Mouse (Mus musculus) right cerebral cortex, adult 18-20 months (tissue): Measurements from ENCODE around the gene Usp21.
A peak's percentile ranks its signal among the peaks of the same experiment; 100 is the strongest.

Experiments used
- DNase-seq: peaks from one replicate; pipeline ENCODE4 v3.0.0; 2022; ENCODE audit warnings: mixed read lengths

Gene Usp21

DNA sequence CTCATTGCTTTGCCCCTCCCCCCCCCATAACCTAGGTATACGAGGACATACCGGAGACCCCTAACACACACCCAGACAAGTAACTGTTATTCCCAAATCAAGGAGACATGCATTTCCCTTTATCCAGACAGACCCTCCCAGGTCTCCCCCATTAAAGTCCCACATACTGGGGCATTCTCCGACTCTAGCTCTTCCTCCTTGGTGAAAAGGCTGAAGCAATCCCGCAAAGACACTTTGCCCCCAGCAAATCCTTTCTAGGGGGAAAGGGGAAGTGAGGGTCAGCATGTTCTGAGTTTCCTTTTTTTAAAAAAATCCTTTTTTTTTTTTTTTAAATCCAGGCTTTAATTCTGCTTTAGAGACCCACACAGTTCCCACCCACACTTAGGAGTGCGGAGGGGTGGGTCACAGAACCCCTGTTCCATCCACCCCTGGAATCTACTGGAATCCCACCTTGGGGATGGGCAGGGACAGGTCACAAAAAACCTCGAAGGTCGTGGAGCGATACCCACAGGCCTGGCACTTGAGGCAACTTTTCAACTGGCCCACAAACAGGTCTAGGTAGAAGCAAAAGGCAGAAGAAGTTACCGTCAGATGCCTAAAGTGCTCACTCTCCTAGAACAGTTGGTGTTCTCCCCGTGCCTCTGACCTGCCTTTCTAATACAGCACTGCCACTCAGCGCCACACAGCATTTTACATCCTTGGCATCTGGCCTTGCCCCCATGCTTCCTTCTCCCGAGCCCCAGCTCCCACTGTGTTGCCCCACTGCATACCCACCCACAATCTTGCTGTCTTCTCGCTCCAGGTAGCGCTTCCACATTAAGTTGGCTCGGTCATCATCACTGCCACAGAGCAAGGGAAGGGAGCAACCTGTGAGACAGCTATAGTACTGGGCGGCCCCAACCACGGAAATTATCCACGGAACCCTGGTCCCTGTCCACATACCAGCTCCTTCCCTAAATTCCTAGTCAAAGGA, 4.3 kb downstream of the Usp21 start:
- DNase-seq = no peak

DNA sequence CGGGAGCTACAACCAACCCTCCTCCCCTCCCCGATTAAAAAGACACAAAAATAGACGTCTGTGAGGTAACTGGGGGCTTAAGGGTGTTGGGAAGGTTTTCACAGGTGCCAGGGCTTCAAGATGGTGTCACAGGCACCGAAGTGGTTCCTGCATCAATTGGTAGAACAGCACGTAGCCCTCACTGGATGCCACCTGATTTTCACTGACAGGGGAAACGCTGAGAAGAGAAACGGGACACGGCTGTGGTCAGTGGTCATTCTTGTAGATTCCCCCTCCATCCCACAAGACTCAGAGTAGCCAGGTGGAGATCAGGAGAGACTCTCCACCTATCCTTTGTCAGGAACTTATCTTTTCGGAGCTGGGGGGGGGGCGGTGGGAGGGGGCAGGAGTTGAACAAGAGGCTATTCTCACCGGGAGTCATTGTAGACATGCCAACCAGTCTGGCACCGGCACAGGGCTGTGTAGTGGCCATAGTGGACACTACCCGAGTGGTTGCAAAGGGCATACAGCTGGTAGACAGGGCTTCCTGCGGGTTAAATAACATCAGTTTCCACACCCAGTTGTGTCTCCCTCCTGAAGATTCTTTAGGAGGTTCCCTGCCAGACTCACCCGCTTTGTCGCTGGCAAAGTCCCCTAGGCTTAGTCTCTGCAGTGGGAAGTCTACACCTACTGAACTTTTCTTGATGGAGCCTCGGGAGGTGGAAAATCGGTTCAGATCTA, 5.5 kb downstream of the Usp21 start:
- no peak for DNase-seq

DNA sequence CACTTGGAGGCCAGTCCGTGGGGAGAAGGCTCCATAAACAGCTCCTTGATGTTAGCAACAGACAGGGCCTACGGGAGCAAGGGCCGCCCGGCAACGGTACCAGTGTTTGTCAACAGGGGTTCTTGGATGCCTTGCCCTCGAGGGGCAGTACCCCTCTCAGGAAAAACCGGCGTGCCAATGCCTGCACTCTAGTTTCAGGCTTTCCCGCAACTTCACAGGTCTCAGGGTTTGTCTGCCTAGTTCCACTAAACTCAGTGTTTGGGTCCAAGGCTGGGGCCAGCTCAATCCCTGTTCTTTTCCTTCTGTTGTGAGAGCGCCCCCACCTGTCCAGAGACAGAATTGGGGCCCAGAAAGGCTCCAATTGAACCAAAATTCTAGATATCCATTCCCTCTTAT, 6.3 kb downstream of the Usp21 start:
- peak; percentile 78 for DNase-seq

DNA sequence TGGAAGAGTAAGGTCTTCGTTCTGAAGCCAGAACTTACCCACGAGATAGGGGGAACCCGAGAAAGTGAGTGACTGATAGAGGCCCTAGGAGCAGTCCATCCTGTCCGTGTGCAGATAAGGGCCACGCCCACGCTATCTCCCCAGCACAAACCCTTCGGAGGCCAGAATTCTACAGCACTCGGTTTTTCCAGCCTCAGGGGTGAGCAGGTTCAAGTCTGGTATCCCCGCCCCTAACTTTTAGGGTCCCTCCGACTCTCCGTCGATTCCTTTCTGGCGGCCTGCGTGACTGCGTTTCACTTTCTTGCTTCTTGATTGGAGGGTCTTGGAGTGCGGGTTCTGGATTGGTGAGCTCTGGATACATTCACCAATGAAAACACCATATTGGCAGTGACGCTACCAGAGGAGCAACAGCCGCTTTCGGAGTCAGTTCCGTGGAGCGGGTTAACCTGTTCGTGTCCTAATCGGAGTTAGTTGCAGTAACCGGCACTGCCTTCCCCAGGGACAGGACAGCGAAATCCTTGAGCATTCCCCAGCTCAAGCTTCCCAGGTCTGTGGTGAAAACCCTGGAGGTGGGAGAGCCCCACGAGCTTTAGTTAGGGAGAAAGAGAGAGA, 6.8 kb downstream of the Usp21 start, which contains the start of gene Ppox:
Ppox (minus strand) TSS at position 271 of the 612 bp plus-strand sequence.
- DNase-seq = peak; percentile 97

DNA sequence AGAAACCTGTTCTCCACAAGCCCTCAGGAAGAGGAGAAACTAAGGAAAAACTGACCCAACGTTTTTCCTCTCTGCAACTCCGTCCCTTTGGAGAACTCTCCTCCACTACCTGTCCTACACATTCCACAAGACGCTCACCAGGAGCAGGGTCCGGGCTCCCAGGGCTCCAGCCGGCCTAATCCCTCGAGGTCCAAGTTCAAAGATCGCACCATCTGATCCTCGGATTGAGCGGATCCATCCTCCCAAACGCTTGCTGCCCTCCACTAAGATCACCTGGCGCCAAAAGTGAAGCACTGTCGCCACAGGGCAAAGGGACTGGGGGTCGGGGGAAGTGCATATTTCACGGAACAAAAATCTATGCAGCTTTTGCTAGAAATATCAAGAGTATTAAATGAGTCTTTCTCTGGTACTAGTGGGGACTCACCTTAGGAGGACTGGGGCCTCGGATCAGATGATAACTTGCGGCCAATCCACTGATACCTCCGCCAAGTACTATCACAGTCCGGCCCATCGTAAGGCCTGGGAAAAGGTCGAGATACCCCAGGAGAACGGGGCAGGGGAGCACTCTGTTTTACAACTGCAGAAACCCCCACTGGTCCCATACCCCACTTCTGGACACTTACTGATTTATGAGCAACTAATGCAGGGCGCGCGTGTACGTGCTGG, 7.4 kb downstream of the Usp21 start:
- DNase-seq = no peak

DNA sequence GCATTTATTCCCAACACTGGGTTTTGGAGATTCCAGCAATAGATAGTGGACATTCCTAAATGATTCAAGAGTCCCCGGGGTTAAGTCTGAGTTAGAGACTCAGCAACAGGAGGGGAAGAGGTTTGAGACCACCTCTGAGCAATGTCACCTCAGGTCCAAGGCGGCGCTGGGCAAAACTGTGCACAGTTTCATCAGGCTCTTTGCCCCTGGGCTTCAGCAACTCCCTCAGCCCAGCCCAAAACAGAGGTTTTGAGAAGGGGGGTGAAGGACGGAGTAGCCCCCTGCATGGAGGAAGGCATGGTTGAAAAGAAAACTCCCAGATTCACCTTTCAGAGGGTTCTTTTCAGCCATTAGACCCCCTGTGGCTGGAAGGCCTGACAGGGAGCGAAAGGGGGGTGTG, 8.1 kb downstream of the Usp21 start:
- DNase-seq = no peak

DNA sequence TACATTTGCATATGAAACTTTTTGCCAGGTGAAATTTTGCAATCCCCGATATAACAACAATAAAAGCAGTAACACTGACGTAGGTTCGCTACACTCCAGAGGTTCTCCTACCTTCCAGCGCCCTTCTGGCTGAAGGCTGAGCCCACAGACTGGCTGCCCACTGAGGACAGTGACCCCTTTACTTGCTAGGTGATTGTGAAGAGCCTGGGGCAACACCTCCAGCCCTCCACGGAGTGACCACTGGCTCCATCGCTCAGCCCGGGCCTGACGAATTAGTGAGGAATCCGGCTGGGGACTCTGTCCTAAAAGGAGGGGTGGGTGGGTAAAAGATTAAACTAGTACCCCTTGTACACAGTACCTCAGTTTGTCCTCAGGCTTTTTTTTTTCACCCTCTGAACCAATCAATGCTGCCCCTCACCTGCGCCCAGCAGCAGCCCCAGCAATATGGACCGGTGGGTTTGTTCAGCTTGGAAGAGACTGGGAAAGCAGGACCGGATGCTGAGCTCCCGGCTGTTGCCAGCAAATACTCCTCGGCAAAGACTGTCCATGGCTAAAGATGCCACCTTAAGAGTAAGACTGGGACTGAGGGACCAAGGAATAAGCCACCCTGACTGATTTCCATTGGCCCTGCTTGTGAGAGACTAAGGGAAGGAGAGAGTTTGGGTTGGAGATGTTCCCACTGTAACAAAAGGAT, 8.6 kb downstream of the Usp21 start:
- no peak for DNase-seq

DNA sequence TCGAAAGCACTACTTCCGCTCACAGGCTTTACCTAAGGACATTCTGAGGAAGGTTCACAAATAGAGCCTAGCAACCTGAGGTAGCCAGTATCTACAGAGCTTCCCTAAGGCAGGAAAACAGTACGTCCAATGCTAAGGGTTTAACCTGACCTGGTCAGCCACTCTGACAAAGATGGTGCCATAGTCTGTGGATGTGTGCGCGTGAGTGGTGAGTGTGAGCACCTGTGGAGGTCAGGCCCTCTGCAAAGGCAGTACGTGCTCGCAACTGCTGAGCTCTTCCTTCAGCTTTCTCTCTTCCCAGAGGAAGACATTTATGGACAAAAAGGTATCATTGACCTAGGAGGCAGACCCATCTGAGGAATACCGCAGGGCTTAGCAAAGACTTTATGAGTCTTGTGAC, 9.4 kb downstream of the Usp21 start:
- DNase-seq = no peak

DNA sequence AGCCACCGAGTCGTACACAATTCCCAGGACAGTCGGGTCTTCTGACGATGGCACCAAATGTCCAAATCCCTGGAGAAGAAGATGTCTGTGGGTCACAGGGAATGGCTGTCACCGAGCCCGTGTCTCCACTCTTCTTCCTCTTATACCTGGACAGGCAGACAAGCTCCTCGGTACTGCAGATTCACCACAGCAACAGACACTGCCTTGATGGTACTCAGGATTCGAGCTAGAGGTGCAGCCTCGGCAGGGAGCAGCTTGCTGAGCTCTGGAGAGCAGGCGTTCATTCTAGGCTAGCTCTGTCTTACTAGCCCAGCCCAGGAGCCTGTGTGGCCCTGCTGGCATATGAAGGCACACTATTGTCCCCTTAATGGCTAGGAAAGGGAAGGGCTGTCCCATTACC, 10.1 kb downstream of the Usp21 start:
- DNase-seq = no peak

DNA sequence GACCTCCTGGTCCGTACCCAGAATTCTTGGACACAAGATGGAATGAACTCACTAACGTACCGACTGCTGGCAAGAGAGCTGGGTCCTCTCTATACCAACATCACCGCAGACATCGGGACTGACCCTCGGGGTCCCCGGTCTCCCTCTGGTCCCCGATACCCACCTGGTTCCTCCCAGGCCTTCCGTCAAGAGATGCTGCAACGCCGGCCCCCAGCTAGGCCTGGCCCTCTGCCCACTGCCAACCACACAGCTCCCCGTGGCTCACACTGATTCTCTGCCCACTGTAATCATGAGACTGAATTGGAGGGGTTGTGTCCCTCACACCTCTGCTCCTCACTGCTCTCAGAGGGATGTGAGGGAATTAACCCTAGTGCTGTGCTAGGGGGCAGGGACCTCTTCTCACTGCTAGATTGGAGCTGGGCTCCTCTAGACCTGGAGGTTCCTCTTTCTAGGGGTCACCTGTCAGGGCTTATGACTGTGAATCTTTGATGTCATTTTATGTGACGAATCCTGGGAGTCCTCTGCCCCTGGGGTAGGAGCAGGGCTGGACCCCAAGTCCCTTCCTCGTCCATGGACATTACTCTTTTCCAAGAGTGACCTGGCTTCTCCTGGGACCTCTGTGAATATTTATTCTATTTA, 11.6 kb downstream of the Usp21 start:
- no peak for DNase-seq

DNA sequence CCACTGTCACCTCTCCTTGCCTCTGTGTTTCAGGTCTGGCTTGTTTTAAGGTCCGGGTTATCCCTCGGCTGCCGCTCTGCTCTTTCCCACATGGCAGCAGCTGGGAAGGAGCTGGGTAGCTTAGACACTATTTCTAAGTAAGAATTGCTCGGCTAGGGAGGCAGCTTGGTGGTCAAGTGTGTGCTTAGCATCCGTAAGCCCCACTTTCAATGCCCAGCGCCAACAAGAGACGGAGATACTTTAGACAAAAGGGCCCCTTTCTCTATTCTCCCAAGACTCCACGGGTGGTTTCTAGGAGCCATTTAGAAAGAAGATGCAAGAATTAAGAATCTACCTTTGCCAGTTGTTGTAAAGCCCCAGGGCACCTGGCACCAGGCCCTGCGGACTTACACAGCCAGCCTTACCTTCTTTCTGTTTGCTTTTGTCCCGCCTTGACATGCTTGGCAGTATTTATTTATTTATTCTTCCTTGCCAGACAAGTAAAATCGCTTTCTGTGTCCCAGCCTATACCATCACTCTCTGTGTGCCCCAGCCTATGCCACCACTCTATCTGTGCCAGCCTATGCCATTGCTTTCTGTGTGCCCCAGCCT, 12.6 kb downstream of the Usp21 start:
- no peak for DNase-seq

DNA sequence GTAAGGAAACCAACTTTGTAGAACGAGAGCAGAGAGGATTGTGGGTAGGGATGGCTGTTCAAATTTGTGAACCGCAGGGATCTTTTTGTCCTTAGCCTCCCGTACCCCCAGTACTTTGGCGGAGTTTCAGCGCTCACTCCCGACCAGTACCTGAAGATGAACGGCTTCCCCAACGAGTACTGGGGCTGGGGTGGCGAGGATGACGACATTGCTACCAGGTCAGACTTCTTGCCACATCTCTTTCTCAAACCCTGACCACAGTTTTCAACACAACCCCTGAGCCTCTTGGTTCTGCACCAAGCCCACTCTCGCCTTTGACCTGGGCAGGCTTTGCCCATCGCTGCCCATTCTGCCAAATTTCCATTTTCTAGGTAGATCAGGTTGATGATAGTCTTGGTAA, 13.6 kb downstream of the Usp21 start:
- DNase-seq = no peak

DNA sequence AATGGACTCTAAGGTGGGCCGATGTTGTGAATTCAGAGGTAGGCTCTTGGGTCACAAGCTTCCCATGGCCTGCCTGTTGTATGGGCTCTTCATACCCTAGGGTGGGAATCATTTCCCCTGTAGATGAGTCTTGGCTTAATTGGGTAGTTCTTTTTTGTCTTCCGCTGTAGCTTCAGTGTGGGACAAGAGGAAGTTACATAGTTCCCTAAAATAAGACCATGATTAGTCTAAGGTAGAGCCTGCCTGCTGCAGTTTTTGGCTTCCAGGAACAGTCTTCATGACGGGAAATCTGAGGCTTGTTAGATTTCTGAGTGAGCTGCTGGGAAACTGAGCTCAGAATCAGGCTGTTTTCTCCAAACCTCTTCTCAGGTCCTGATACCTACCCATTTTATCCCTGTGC, 15.7 kb downstream of the Usp21 start:
- DNase-seq = no peak

DNA sequence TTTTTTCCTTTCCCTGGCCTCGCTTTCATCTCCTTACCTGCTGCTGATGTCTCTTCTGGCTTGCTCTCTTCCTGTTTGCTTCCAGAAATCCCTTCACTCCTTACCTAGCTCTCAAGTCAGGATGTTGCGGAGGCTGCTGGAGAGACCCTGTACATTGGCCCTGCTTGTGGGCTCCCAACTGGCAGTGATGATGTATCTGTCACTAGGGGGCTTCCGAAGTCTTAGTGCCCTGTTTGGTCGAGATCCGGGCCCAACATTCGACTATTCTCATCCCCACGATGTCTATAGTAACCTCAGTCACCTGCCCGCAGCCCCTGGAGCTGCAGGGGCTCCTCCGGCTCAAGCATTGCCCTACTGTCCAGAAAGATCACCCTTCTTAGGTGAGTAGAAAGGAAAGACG, 16.2 kb downstream of the Usp21 start:
- DNase-seq = no peak

DNA sequence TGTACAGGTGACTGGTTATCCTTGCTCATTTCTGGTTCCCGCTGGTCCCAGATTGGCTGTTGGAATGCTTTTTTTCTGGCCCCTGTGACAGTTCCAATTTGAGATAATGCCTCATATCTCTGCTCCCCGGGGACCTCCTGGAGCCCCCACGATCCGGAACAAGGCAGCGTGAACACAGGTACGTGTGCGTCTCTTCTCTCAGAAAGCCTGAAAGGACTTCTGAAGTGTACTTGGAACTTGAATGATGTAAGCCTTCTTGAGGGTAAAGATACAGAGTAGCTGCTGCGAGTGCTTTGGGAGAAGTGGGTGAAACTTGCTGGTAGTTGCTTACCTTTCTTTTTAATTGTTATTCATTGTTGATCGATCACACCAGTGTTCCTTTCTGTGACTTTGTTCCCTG, 16.6 kb downstream of the Usp21 start:
- no peak for DNase-seq

DNA sequence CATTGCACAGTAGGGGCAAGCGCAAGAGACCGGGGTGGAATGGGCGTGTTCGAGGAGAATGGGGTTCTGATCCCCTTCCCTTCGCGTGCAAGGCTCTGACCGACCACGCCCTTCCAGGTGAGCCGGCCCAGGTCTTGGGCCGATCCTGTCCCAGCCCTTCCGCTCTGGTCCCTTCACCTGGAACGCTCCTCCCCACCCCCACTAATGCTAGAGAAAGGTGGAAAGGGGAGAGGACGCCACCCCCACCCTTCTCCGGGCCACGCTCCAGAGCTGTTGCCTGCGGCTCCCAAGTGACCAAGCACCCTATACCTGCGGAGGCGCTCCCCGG, 17.3 kb downstream of the Usp21 start:
- no peak for DNase-seq

DNA sequence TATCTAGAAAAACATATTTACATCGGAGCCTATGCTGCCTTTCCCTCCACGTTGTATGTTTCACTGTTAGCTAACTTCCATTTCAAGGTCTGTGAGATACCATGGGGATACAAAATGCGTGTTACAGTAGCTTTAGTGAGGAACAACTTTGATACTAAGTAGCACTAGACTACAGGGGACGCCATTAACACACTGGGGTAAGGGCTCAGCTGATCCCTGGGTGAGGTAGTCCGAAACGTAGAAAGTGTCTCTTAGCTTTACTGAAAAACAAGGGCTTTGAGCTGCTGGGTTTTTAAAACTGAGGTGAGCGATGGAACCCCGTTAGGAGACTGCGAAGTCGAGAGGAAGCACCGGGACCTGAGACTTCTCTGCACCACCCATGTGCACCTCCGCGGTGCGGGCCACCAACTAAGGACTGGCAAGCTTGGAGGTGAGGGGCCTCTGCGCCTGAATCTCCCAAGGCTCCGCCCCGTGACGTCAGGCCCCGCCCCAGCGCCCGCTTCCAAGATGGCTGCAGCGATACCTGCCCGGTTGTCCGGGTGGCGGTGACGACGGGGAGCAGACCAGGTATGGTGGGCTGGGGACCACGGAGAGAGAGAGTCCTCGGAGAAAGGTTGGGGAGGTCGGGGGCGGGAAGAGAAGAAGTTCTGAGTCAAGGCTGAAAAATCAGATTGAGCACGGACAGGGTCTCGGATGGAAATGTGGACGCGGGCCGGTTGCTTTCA, 17.8 kb downstream of the Usp21 start, which contains the start of gene B4galt3:
B4galt3 (plus strand) TSS at position 481 of the 725 bp plus-strand sequence.
- DNase-seq = peak; percentile 95

DNA sequence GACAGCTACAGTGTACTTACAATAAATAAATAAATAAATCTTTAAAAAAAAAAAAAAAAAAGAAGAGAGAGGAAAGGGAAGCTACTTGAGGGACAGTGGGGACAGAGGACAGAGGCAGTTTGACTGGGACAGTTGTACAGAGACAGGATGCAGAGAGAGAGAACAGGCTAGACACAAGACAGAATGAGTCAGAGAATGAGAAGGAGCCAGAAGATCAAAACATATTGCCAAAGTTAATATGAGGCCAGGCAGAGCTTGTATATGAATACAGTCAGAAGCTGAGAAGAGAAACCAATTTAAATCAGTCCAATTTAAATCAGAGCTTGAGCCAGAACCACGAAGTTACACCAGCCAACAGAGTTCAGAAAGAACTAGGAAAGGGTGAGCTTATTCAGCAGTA, 19.4 kb downstream of the Usp21 start:
- no peak for DNase-seq

DNA sequence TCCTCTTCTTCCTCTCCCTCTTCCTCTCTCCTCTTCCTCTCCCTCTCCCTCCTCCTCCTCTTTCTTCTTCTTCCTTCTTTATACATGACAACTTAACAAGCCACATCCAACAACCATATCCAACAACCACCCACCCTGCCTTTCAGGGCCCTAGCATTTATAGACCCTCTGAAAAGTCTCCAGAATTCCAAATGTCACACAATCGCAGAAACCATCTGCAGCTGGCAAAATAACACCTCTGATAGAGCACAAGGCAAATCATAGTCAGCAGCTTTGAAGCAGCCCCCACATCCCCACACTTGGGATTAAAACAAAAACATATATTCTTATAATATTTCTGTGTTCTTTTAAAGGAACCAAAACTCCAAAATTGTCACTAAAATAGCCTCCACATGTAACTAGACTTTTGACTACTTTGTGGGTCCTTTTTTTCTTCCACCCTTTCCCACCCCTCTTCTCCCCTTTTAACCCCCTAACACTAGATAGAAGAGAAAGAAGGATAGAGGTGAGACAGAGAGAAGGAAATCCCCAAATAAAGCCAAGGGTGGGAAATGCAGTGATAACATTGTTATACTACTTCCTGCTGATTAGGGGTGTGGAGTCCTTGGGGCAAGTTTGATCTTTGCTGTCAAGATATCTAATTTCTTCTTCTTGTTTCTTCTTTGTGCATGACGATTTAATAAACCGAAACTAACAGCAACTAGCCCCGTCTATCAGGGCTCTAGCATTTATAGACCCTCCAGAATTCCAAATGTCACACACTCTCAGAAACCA, 21.6 kb downstream of the Usp21 start:
- DNase-seq = no peak
